Mouse (Mus musculus) embryonic facial prominence, embryonic 13.5 days (tissue): ENCODE data around the gene Tesmin. TPM values are rescaled to one million over a fixed set of nuclear protein-coding genes. Genes with fewer than 3 reads are reported as not detected.

Source experiments
- ATAC-seq: fragments of 200-750 bp; cut with Nextera tagmentation; 2 replicates; pipeline ENCODE4 v1.8.0; 2017; ENCODE audit warnings: low read depth; ENCODE audit not compliant: insufficient number of reproducible peaks, insufficient read depth, low FRiP score, low TSS enrichment
- H3K27ac ChIP-seq: fragments of 300-500 bp; sonication (generic); 2 replicates; pipeline ENCODE4 v1.5.1; 2015; ENCODE audit warnings: moderate library complexity, mild to moderate bottlenecking, inconsistent platforms
- H3K27me3 ChIP-seq: fragments of 300-500 bp; sonication (generic); 2 replicates; pipeline ENCODE4 v1.6.1; 2015; ENCODE audit warnings: mild to moderate bottlenecking, inconsistent platforms
- H3K36me3 ChIP-seq: fragments of 300-500 bp; sonication (generic); 2 replicates; pipeline ENCODE4 v1.6.1; 2015; ENCODE audit warnings: mild to moderate bottlenecking, inconsistent platforms
- H3K4me1 ChIP-seq: fragments of 300-500 bp; sonication (generic); 2 replicates; pipeline ENCODE4 v1.6.1; 2015; ENCODE audit warnings: inconsistent platforms
- H3K4me2 ChIP-seq: fragments of 300-500 bp; sonication (generic); 2 replicates; pipeline ENCODE4 v1.6.1; 2015; ENCODE audit warnings: moderate library complexity, mild to moderate bottlenecking, inconsistent platforms
- H3K4me3 ChIP-seq: fragments of 300-500 bp; sonication (generic); 2 replicates; pipeline ENCODE4 v1.5.1; 2015; ENCODE audit warnings: mild to moderate bottlenecking, inconsistent platforms
- H3K9ac ChIP-seq: fragments of 300-500 bp; sonication (generic); 2 replicates; pipeline ENCODE4 v1.6.1; 2015; ENCODE audit warnings: mild to moderate bottlenecking, inconsistent platforms
- H3K9me3 ChIP-seq: fragments of 300-500 bp; sonication (generic); 2 replicates; pipeline ENCODE4 v1.6.1; 2016; ENCODE audit warnings: inconsistent platforms
- WGBS: fragments of 180-500 bp; shearing (Covaris S2); methylation state at CpG from one replicate; pipeline ENCODE4 v1.1.7; 2015; ENCODE audit warnings: mixed read lengths; 5-methylcytosine and 5-hydroxymethylcytosine counted together
- polyA plus RNA-seq: library from polyadenylated mRNA; unstranded; fragments of >200 nt; fragmentation: Nextera tagmentation; extraction: Ambion mirVana; gene quantifications from 2 replicates; pipeline ENCODE4 v1.2.1, GENCODE M21; 2015

The Tesmin gene
- polyA plus RNA-seq, 1 experiment from 2014 or later, result 0.22 TPM

GRCm38 (mm10) chr19:3450714-3451113 is 62.1 kb downstream of the Tesmin start:
- Histone ChIP-seq H3K36me3 (peaks cover 29% of the 10 kb centered on the region), H3K27me3 (no peaks in the 10 kb centered on the region), H3K27ac (no peak overlapping the region), H3K4me3 (no peak overlapping the region), H3K4me1 (no peaks in the 10 kb centered on the region), H3K9ac (no peak overlapping the region), H3K9me3 (no peaks in the 10 kb centered on the region), H3K4me2 (no peak overlapping the region)
- no peak for ATAC-seq
- 91% methylated on average over 3 of the region's 3 CpGs for WGBS

DNA sequence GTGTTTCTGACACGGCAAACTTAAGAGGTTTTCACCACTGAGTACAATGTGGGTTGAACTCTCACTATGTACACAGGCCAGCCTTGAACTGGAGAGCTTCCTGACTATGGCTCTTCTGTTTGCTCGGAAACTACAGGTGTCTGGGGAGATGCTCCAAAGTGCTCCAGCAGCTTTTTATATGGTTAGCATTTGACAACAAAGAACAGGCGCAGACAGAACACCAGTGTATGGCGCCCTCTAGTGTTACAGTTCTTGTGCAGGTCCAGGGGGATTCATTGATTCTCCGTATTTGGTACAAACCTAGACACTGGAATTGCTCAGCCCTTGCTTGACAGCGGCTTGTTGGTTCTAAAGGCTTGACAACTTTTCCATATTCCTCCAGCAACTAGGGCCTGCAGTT is 62.5 kb downstream of the Tesmin start:
- Histone ChIP-seq H3K36me3 (peaks cover 34% of the 10 kb centered on the region), H3K27ac (no peak overlapping the region), H3K9me3 (no peaks in the 10 kb centered on the region), H3K4me2 (no peak overlapping the region), H3K9ac (no peak overlapping the region), H3K4me1 (no peaks in the 10 kb centered on the region), H3K27me3 (no peaks in the 10 kb centered on the region), H3K4me3 (no peak overlapping the region)
- WGBS, result 24% methylated on average over 6 of the region's 6 CpGs
- ATAC-seq, result peak; percentile 58; the same call in 1 of the 2 replicates

DNA sequence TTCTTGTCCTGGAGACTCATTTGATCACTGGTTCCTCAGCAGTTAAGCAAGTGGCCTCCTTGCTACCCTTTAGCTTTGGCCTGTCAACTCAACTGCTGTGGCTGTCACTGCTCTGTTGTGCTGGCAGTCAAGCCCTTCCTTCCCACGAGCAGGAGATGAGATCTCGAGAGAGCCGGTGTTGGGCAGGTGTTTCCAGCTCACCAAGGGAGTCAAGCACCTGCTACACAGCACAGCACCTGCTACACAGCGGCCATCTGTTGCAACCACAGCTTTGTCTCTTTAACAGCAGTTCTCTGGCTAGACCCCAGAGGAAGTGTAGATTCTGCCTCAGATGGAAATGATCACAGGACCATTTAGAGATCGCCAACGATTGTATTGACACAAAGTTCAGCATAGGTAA is 63.0 kb downstream of the Tesmin start:
- no peaks in the 10 kb centered on the region for H3K9me3 ChIP-seq
- no peak overlapping the region for H3K9ac ChIP-seq
- H3K4me2 ChIP-seq, result no peak overlapping the region
- H3K4me3 ChIP-seq, result no peak overlapping the region
- H3K4me1 ChIP-seq, result no peaks in the 10 kb centered on the region
- H3K27me3 ChIP-seq, result no peaks in the 10 kb centered on the region
- peaks cover 39% of the 10 kb centered on the region for H3K36me3 ChIP-seq
- no peak for ATAC-seq
- H3K27ac ChIP-seq, result no peak overlapping the region
- WGBS, result 62% methylated on average over 6 of the region's 6 CpGs

Other genes with a start within 250 kb of the Tesmin start
- gene Mrpl21, start 106.0 kb upstream of the Tesmin start, polyA plus RNA-seq, result 128 and 140 TPM in 2 replicates
- 12.7 and 12.9 TPM in 2 replicates for gene Ighmbp2, start 105.8 kb upstream of the Tesmin start, polyA plus RNA-seq
- gene Cpt1a, start 66.5 kb upstream of the Tesmin start, polyA plus RNA-seq, result 14.4 and 16.7 TPM in 2 replicates
- 1.7 and 2.9 TPM in 2 replicates for gene Gal, start 25.7 kb downstream of the Tesmin start, polyA plus RNA-seq
- 63.9 and 71.4 TPM in 2 replicates for gene Ppp6r3, start 186.9 kb downstream of the Tesmin start, polyA plus RNA-seq